Mouse (Mus musculus) urinary bladder, postnatal 36 days (tissue): ENCODE results near the gene Lamp3.
"Not testable (repeated sequence)": the region's sequence is repeated elsewhere in the genome, so short reads cannot be mapped to it uniquely, and the experiment has no call there.

Source experiments
- DNase-seq, 2 experiments: peaks; one replicate each; pipeline ENCODE4 v3.0.0; 2022; ENCODE audit warnings: low spot score in 2 of 2, mixed read lengths in 1 of 2

Lamp3 gene

DNA sequence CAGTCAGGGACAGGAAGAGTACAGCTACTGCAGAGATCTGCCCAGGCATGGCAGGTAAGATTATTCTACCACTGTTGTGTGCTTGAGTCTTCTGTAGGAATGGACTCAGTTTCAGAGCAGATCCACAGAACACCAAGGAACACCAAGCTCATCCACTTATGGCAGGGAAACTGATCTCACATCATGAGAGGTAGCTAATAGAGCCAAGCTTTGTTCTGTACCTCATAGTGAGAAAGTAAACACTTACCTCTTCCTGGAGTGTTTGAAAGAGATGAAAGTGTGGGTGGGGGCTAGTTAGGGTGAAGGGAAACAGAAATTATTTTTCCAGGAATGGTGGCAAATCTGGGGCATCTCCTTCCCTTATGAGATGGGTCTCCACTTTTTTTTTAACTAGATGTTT is at the start of gene Lamp3:
Gene Lamp3 (minus strand): TSS at position 160 of the 400 bp plus-strand sequence.
- DNase-seq = no peak

DNA sequence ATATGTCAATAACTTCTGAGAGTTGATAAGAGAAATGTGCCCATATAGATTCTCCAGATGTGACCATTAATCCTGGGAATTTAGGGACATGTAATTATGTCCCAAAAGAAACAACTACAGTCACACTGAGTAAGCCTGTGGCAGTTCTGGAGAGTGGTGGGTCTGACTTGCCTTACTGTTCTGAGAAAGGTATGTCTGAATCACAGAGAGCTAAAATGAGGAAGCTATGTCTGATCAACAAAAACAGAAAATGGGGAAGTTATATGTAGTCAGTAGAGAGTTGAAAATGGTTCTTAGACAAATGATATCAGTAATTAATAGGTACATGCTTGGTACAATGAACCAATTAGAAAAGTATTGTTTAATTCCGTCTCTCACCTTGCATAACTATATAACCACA is 26.7 kb upstream of the Lamp3 start:
- DNase-seq = no peak

- not testable (repeated sequence) for DNase-seq
These were observed 18.0 kb upstream of the Lamp3 start for GRCm38 (mm10) chr16:19724139-19724538.

- no peak for DNase-seq
These were observed 14.8 kb upstream of the Lamp3 start for GRCm38 (mm10) chr16:19720959-19721358.

- no peak for DNase-seq
These were observed 1.2 kb upstream of the Lamp3 start for GRCm38 (mm10) chr16:19707381-19707780.

GRCm38 (mm10) chr16:19699207-19699606 is 7.0 kb downstream of the Lamp3 start:
- no peak for DNase-seq

DNA sequence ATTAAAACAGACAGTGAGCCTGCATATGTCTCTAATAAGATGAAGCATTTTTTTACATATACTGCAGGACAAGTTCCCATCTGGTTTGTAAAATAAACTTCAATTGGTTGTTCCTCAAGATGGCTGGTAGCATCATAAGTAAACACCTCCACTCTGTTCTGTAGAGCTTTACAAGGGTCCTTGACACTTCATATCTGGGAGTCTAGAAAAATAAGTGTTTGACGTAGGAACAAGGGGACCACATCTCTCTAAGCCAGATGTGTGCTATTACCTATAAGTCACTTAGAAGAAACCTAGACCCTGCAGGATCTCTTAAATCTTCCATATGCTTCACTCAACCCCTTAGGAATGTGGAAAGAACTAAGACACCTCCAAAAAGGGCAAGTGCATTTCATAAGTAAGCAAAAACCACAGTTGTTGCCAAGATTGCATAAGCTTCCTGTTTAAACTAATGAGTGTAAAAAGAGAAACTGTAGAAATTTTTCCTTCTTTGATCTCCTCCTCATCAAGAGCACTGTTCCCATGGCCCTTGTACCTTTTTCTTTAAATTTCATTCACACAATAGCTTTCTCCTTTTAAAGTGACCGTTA is 35.3 kb downstream of the Lamp3 start:
- DNase-seq = no peak

DNA sequence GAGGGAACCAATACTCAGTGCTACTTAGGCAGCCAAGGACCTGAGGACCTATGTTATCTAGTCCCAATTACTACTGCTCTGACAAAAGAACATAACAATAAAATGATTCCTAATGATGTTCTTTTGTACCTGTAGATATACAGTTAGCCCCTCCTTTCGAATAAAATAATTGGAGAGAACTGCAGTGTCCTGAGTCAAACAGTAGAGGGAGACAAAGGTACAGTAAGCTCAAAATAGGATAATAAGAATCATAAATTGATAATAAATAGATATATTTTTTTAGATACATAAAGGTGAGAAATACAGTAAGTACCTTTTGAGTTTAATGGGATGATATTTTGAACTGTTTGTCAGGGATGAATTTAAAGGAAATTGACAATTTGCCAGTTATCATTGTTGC is 39.9 kb downstream of the Lamp3 start:
- DNase-seq = no peak

DNA sequence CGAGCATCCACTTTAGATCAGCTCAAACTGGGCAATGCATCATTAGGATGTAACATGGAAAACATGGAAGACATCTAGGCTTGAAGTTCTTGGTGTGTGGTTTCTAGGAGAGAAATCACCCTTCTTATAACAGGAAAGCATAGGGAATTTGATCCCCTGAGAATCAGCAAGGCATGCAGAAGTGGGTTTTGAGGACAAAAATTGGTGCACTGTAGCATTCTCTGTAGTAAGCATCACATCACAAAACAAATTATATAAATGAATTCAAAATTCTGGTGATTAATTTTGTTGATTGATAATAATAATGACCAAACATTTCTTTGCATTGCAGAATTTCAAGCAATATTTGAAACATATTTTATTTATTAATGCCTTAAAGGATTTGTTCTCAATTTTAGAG is 76.4 kb downstream of the Lamp3 start, which contains the start of gene Olfr171:
Gene Olfr171 (minus strand): TSS at position 101 of the 400 bp plus-strand sequence.
- no peak for DNase-seq

DNA sequence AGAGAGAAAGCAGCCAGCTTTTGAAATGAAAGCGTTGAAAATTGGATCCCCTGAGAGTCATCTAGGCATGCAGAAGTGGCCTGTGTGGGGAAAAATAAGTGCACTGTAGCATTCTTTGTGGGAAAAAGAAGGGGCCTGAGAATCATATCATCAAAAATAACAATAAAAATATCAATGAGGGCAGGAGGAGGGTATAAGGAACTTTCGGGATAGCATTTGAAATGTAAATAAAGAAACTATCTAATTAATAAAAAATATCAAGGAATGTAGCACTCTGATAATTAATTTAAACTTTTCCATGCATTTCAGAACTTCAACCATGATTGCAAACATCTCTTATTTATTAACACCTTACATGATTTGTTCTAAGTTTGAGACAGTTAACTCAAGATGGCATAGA is 94.4 kb downstream of the Lamp3 start, which contains the start of gene Olfr170:
Gene Olfr170 (minus strand): TSS at position 101 of the 400 bp plus-strand sequence.
- DNase-seq = not testable (repeated sequence)
